Mouse (Mus musculus) effector memory CD4-positive, alpha-beta T cell, adult 7 months (primary cell): ENCODE data around the gene Olfr1371. TPM values are rescaled to one million over a fixed set of nuclear protein-coding genes. Genes with fewer than 3 reads are reported as not detected.

Experiments
- polyA plus RNA-seq: library from polyadenylated mRNA; unstranded; fragments of 100-300 nt; shearing (Covaris generic); gene quantifications from one replicate; pipeline ENCODE4 v1.2.1, GENCODE M21; 2017

Olfr1371 gene
- polyA plus RNA-seq: not detected

GRCm38 (mm10) chr11:52213887-52214286 lies at the start of gene Olfr1371:
Olfr1371 (minus strand) TSS chr11:52213987.

GRCm38 (mm10) chr11:52231606-52232541 lies 18.1 kb upstream of the Olfr1371 start, which contains the start of gene Skp1a:
Skp1a (plus strand) TSS chr11:52231995.

Other genes with a start within 250 kb of the Olfr1371 start
- gene Cdkn2aipnl, start 246.3 kb downstream of the Olfr1371 start, polyA plus RNA-seq: 98.9 TPM
- 397 TPM for gene Ube2b, start 213.2 kb downstream of the Olfr1371 start, polyA plus RNA-seq
- gene Cdkl3, start 209.8 kb downstream of the Olfr1371 start, polyA plus RNA-seq: 6.6 TPM
- 134 TPM for gene Ppp2ca, start 115.3 kb downstream of the Olfr1371 start, polyA plus RNA-seq
- gene Olfr1373, start 68.5 kb downstream of the Olfr1371 start, polyA plus RNA-seq: not detected
- 238 TPM for gene Skp1a, start 18.0 kb upstream of the Olfr1371 start, polyA plus RNA-seq
- 1,435 TPM for gene Tcf7, start 69.0 kb upstream of the Olfr1371 start, polyA plus RNA-seq
- 57.8 TPM for gene Vdac1, start 146.9 kb upstream of the Olfr1371 start, polyA plus RNA-seq
- gene 9530068E07Rik, start 182.4 kb upstream of the Olfr1371 start, polyA plus RNA-seq: 104 TPM